Mouse (Mus musculus) adrenal gland, postnatal 14 days (tissue): ENCODE results near the gene Sdf4. TPM values are rescaled to one million over a fixed set of nuclear protein-coding genes. Genes with fewer than 3 reads are reported as not detected.

Experiments used
- DNase-seq: peaks from one replicate; pipeline ENCODE4 v3.0.0; 2021; ENCODE audit warnings: mixed read lengths
- microRNA-seq, 2 experiments: library from miRNA; unstranded; fragments of <30 nt; microRNA quantifications; one replicate each; pipeline ENCODE4 v1.2.0; 2021
- total RNA-seq: library from RNA; stranded (reverse); gene quantifications from 2 replicates; pipeline ENCODE4 v1.2.3, GENCODE M21; 2021

Gene Sdf4
- total RNA-seq, 1 experiment from 2014 or later, result 209 TPM

- DNase-seq, result no peak
These were observed 61.9 kb downstream of the Sdf4 start for GRCm38 (mm10) chr4:156054606-156055005.

- DNase-seq, result no peak
These were observed 62.5 kb downstream of the Sdf4 start for GRCm38 (mm10) chr4:156055173-156055572.

- no peak for DNase-seq
These were observed 65.0 kb downstream of the Sdf4 start for GRCm38 (mm10) chr4:156057702-156058101.

- DNase-seq, result no peak
These were observed 66.2 kb downstream of the Sdf4 start for GRCm38 (mm10) chr4:156058826-156059225.

GRCm38 (mm10) chr4:156059261-156059660 lies 66.6 kb downstream of the Sdf4 start, which contains the start of gene Ttll10:
Gene Ttll10 (minus strand): TSS chr4:156059414.
- no peak for DNase-seq

DNA sequence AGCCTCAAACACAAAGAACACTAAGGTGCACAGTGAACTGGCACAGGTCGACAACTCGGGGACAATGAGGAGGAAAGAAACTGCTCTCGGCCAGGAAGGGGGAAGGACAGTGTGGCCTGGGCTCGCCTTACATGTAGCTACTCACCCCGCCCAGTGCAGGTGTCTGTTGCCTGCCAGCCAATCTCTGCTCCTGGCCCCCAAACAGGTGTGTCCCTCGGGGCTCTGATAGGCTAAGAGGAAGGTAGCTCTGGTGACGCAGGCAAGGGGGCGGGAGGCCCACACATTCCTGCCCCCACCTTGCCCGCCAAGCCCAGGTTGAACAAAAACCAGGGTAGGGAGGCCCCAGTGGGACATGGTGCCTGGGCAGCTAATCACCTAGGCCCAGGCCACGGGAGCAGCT lies 67.0 kb downstream of the Sdf4 start:
- DNase-seq, result no peak

Small RNA genes within 50 kb of the gene (microRNA-seq; reads per million reads assigned to microRNA genes)
- gene Mir200a (34.6 to 35.8 reads per million in 2 experiments), gene Mir200b (126 to 360 reads per million in 2 experiments), gene Mir429 (102 to 218 reads per million in 2 experiments)

Other genes with a start within 250 kb of the Sdf4 start
- 117 and 127 TPM in 2 replicates for gene Atad3a, start 231.8 kb upstream of the Sdf4 start, total RNA-seq
- gene Vwa1, start 218.2 kb upstream of the Sdf4 start, total RNA-seq, result 5.2 and 5.5 TPM in 2 replicates
- gene Tmem88b, start 207.0 kb upstream of the Sdf4 start, total RNA-seq, result 0.79 and 0.82 TPM in 2 replicates
- not detected in 2 replicates for gene Ankrd65, start 202.4 kb upstream of the Sdf4 start, total RNA-seq
- gene Mrpl20, start 190.0 kb upstream of the Sdf4 start, total RNA-seq, result 194 and 200 TPM in 2 replicates
- gene Ccnl2, start 180.4 kb upstream of the Sdf4 start, total RNA-seq, result 106 and 112 TPM in 2 replicates
- 136 and 148 TPM in 2 replicates for gene Aurkaip1, start 161.6 kb upstream of the Sdf4 start, total RNA-seq
- gene Mxra8, start 153.2 kb upstream of the Sdf4 start, total RNA-seq, result 40.6 and 44.3 TPM in 2 replicates
- gene Dvl1, start 145.5 kb upstream of the Sdf4 start, total RNA-seq, result 54.8 and 66.4 TPM in 2 replicates
- gene Tas1r3, start 129.5 kb upstream of the Sdf4 start, total RNA-seq, result 0.19 and 0.56 TPM in 2 replicates
- 18.4 and 21.6 TPM in 2 replicates for gene Cptp, start 123.4 kb upstream of the Sdf4 start, total RNA-seq
- gene Ints11, start 123.3 kb upstream of the Sdf4 start, total RNA-seq, result 26.4 and 32.5 TPM in 2 replicates
- 30.8 and 33.9 TPM in 2 replicates for gene Pusl1, start 101.1 kb upstream of the Sdf4 start, total RNA-seq
- gene Acap3, start 101.0 kb upstream of the Sdf4 start, total RNA-seq, result 20.3 and 25.6 TPM in 2 replicates
- 76.3 and 78.4 TPM in 2 replicates for gene Ube2j2, start 49.0 kb upstream of the Sdf4 start, total RNA-seq
- 94.0 and 105 TPM in 2 replicates for gene C1qtnf12, start 30.6 kb upstream of the Sdf4 start, total RNA-seq
- 5.8 and 6.5 TPM in 2 replicates for gene B3galt6, start 223 bp upstream of the Sdf4 start, total RNA-seq
- gene Tnfrsf4, start 21.0 kb downstream of the Sdf4 start, total RNA-seq, result 0.56 and 3.4 TPM in 2 replicates
- gene Tnfrsf18, start 33.3 kb downstream of the Sdf4 start, total RNA-seq, result 2.4 TPM in 1 of 2 replicates, not detected in the other
- 0.70 TPM in 1 of 2 replicates, not detected in the other for gene Ttll10, start 66.5 kb downstream of the Sdf4 start, total RNA-seq
- gene 9430015G10Rik, start 117.1 kb downstream of the Sdf4 start, total RNA-seq, result 10.4 and 12.7 TPM in 2 replicates
- not detected in 2 replicates for gene Rnf223, start 137.6 kb downstream of the Sdf4 start, total RNA-seq
- 59.4 and 60.9 TPM in 2 replicates for gene Agrn, start 204.6 kb downstream of the Sdf4 start, total RNA-seq
- gene Isg15, start 207.9 kb downstream of the Sdf4 start, total RNA-seq, result 3.3 and 4.6 TPM in 2 replicates
- 3.9 and 4.7 TPM in 2 replicates for gene AW011738, start 210.4 kb downstream of the Sdf4 start, total RNA-seq
- gene Perm1, start 223.0 kb downstream of the Sdf4 start, total RNA-seq, result 14.2 and 16.2 TPM in 2 replicates
- gene Plekhn1, start 242.0 kb downstream of the Sdf4 start, total RNA-seq, result 15.7 TPM in 2 replicates
- gene Noc2l, start 243.1 kb downstream of the Sdf4 start, total RNA-seq, result 42.5 and 48.9 TPM in 2 replicates